Mouse (Mus musculus): ENCODE data around the gene Olfr1192-ps1. TPM values are rescaled to one million over a fixed set of nuclear protein-coding genes. Genes with fewer than 3 reads are reported as not detected.
"Not testable (repeated sequence)": the region's sequence is repeated elsewhere in the genome, so short reads cannot be mapped to it uniquely, and the experiment has no call there.

Gene Olfr1192-ps1
- polyA plus RNA-seq (2015; fragmentation: Nextera tagmentation; extraction: Ambion mirVana): not detected in 2 replicates

DNA sequence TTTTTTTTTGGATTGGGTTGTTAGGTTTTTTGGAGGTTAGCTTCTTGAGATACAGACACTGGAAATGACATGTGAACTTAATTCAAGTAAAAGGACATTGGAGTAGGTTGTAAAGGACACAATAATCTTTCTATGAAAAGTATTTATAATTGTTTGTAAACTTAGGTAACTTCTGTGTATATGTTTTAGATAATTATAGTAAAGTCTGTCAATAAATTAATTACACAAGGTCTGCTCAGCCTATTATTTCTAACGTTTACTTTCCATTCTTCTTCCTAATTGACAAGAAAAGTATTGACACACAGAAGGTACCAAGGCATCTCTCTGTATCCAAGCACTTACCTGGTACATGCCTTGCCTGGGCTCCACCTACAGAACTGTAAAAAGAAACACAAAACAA, at the start of gene Olfr1192-ps1:
Gene Olfr1192-ps1, plus strand, starts transcription at position 301 of the 400 bp plus-strand sequence.
- Histone ChIP-seq H3K27ac (replicated peaks) (no peak within 1 kb of the TSS), H3K27me3 (no peaks in the 10 kb centered on the region), H3K36me3 (no peaks in the 10 kb centered on the region), H3K9me3 (no peaks in the 10 kb centered on the region), H3K9ac (no peak within 1 kb of the TSS), H3K4me1 (replicated peaks) (no peaks in the 10 kb centered on the region), H3K4me3 (no peak within 1 kb of the TSS), H3K4me2 (no peak within 1 kb of the TSS)
- ATAC-seq (ENCODE audit: low read depth): no peak
- 45% methylated on average over 1 of the region's 1 CpGs for WGBS

DNA sequence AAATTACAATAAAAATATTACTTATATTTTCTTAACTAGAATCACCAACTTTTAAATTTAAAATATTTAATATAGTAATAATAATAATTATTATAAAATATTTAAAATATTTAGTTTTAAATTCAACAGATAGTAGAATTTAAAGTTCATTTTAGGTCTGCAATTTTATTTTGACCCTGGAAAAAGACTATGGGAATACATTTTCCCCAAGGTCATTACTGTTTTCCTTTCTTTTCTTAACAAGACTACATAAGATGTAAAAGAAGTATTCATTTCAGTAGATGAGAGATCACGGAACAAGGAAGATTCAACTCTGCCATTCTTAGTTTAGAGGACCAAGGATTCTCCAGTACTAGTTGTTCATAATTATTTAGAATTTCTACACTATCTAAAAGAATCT, 8.1 kb upstream of the Olfr1192-ps1 start, which contains the start of gene Olfr1191-ps1:
Gene Olfr1191-ps1, plus strand, starts transcription at position 301 of the 400 bp plus-strand sequence.
- H3K4me1 ChIP-seq (replicated peaks); H3K4me2 ChIP-seq; ATAC-seq (ENCODE audit: low read depth); H3K27me3 ChIP-seq; H3K4me3 ChIP-seq; H3K9me3 ChIP-seq; H3K27ac ChIP-seq (replicated peaks); H3K9ac ChIP-seq; H3K36me3 ChIP-seq: not testable (repeated sequence)
- WGBS: 88% methylated on average over 1 of the region's 1 CpGs

DNA sequence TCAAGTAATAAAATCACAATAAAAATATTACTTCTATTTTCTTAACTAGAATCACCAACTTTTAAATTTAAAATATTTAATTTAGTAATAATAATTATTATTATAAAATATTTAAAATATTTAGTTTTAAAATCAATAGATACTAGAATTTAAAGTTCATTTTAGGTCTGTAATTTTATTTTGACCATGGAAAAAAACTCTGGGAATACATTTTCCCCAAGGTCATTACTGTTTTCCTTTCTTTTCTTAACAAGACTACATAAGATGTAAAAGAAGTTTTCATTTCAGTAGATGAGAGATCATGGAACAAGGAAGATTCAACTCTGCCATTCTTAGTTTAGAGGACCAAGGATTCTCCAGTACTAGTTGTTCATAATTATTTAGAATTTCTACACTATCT, 27.0 kb downstream of the Olfr1192-ps1 start, which contains the start of gene Olfr1193:
Gene Olfr1193, plus strand, starts transcription at position 301 of the 400 bp plus-strand sequence.
- not testable (repeated sequence) for ATAC-seq (ENCODE audit: low read depth); H3K27me3 ChIP-seq; H3K36me3 ChIP-seq; H3K9me3 ChIP-seq; H3K4me3 ChIP-seq; H3K9ac ChIP-seq; H3K4me1 ChIP-seq (replicated peaks); H3K27ac ChIP-seq (replicated peaks); H3K4me2 ChIP-seq

DNA sequence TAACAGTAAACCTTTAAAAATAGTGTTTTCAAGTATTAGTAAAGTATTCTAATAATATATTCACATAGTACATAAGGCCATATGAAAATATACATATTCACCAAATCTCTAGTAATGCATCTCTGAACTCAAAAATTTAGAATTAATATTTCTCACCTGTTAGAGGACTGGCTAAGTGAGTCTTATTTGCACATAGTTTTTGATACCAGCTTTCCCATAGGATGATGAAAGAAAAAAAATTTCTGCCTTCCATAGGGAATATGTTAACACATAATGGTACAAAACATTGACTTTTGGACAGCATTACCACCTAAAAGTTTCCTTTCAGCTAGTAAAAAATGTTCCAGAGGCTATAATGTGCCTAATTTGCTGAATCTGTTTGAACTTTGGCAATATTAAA, 40.8 kb downstream of the Olfr1192-ps1 start, which contains the start of gene Olfr1195:
Gene Olfr1195, minus strand, starts transcription at position 101 of the 400 bp plus-strand sequence.
- no peaks in the 10 kb centered on the region for H3K9me3 ChIP-seq
- H3K4me3 ChIP-seq: no peak within 1 kb of the TSS
- no peak within 1 kb of the TSS for H3K9ac ChIP-seq
- no peaks in the 10 kb centered on the region for H3K36me3 ChIP-seq
- H3K27ac ChIP-seq (replicated peaks): no peak within 1 kb of the TSS
- no peak for ATAC-seq (ENCODE audit: low read depth)
- no peaks in the 10 kb centered on the region for H3K27me3 ChIP-seq
- no peak within 1 kb of the TSS for H3K4me2 ChIP-seq
- H3K4me1 ChIP-seq (replicated peaks): no peaks in the 10 kb centered on the region

DNA sequence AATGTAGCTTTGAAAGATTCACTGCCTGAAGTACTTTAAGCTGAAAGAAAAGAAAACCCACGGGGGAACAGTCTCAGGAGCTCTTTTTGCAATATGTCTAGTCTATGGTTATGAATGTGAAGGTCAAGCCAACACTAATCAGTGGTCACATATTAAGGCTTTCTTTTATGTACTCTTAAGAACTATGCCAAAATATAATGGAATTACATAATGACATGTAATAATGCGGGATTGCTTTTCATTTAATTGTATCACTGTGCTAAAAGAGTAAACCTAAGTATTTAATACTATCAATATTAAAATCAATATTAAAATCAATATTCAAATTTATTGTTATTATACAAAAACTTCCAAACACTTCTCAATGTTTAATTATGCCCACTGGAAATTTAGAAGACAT, 56.2 kb downstream of the Olfr1192-ps1 start, which contains the start of gene Olfr1196:
Gene Olfr1196, minus strand, starts transcription at position 101 of the 400 bp plus-strand sequence.
- Histone ChIP-seq H3K36me3 (no peaks in the 10 kb centered on the region), H3K27ac (replicated peaks) (no peak within 1 kb of the TSS), H3K9me3 (no peaks in the 10 kb centered on the region), H3K27me3 (no peaks in the 10 kb centered on the region), H3K4me2 (no peak within 1 kb of the TSS), H3K4me1 (replicated peaks) (no peaks in the 10 kb centered on the region), H3K4me3 (no peak within 1 kb of the TSS), H3K9ac (no peak within 1 kb of the TSS)
- 93% methylated on average over 2 of the region's 2 CpGs for WGBS
- ATAC-seq (ENCODE audit: low read depth): no peak

Other genes starting within 250 kb of the Olfr1192-ps1 start
- not detected in 2 replicates for gene Olfr1179, start 242.1 kb upstream of the Olfr1192-ps1 start, polyA plus RNA-seq (2015; fragmentation: Nextera tagmentation; extraction: Ambion mirVana)
- gene Olfr1180, start 229.4 kb upstream of the Olfr1192-ps1 start, polyA plus RNA-seq (2015; fragmentation: Nextera tagmentation; extraction: Ambion mirVana): not detected in 2 replicates
- gene Olfr1181, start 222.3 kb upstream of the Olfr1192-ps1 start, polyA plus RNA-seq (2015; fragmentation: Nextera tagmentation; extraction: Ambion mirVana): not detected in 2 replicates
- not detected in 2 replicates for gene Gm13757, start 199.4 kb upstream of the Olfr1192-ps1 start, polyA plus RNA-seq (2015; fragmentation: Nextera tagmentation; extraction: Ambion mirVana)
- not detected in 2 replicates for gene Olfr1183, start 193.6 kb upstream of the Olfr1192-ps1 start, polyA plus RNA-seq (2015; fragmentation: Nextera tagmentation; extraction: Ambion mirVana)
- not detected in 2 replicates for gene Olfr1184, start 164.9 kb upstream of the Olfr1192-ps1 start, polyA plus RNA-seq (2015; fragmentation: Nextera tagmentation; extraction: Ambion mirVana)
- gene Olfr1185-ps1, start 155.2 kb upstream of the Olfr1192-ps1 start, polyA plus RNA-seq (2015; fragmentation: Nextera tagmentation; extraction: Ambion mirVana): not detected in 2 replicates
- gene Olfr1186, start 130.0 kb upstream of the Olfr1192-ps1 start, polyA plus RNA-seq (2015; fragmentation: Nextera tagmentation; extraction: Ambion mirVana): not detected in 2 replicates
- not detected in 2 replicates for gene Olfr1188, start 91.6 kb upstream of the Olfr1192-ps1 start, polyA plus RNA-seq (2015; fragmentation: Nextera tagmentation; extraction: Ambion mirVana)
- not detected in 2 replicates for gene Olfr1189, start 62.1 kb upstream of the Olfr1192-ps1 start, polyA plus RNA-seq (2015; fragmentation: Nextera tagmentation; extraction: Ambion mirVana)
- not detected in 2 replicates for gene Olfr1191-ps1, start 8.0 kb upstream of the Olfr1192-ps1 start, polyA plus RNA-seq (2015; fragmentation: Nextera tagmentation; extraction: Ambion mirVana)
- gene Olfr1193, start 27.1 kb downstream of the Olfr1192-ps1 start, polyA plus RNA-seq (2015; fragmentation: Nextera tagmentation; extraction: Ambion mirVana): not detected in 2 replicates
- gene Olfr1195, start 40.7 kb downstream of the Olfr1192-ps1 start, polyA plus RNA-seq (2015; fragmentation: Nextera tagmentation; extraction: Ambion mirVana): not detected in 2 replicates
- gene Olfr1196, start 56.1 kb downstream of the Olfr1192-ps1 start, polyA plus RNA-seq (2015; fragmentation: Nextera tagmentation; extraction: Ambion mirVana): not detected in 2 replicates
- gene Olfr1197, start 83.9 kb downstream of the Olfr1192-ps1 start, polyA plus RNA-seq (2015; fragmentation: Nextera tagmentation; extraction: Ambion mirVana): not detected in 2 replicates
- gene Olfr1198, start 102.9 kb downstream of the Olfr1192-ps1 start, polyA plus RNA-seq (2015; fragmentation: Nextera tagmentation; extraction: Ambion mirVana): not detected in 2 replicates
- gene Olfr1199, start 112.0 kb downstream of the Olfr1192-ps1 start, polyA plus RNA-seq (2015; fragmentation: Nextera tagmentation; extraction: Ambion mirVana): not detected in 2 replicates
- gene Olfr1200, start 122.0 kb downstream of the Olfr1192-ps1 start, polyA plus RNA-seq (2015; fragmentation: Nextera tagmentation; extraction: Ambion mirVana): not detected in 2 replicates
- not detected in 2 replicates for gene Olfr1201, start 144.5 kb downstream of the Olfr1192-ps1 start, polyA plus RNA-seq (2015; fragmentation: Nextera tagmentation; extraction: Ambion mirVana)
- not detected in 2 replicates for gene Olfr1202, start 166.0 kb downstream of the Olfr1192-ps1 start, polyA plus RNA-seq (2015; fragmentation: Nextera tagmentation; extraction: Ambion mirVana)
- gene Olfr1205, start 181.2 kb downstream of the Olfr1192-ps1 start, polyA plus RNA-seq (2015; fragmentation: Nextera tagmentation; extraction: Ambion mirVana): not detected in 2 replicates
- not detected in 2 replicates for gene Olfr1204, start 200.8 kb downstream of the Olfr1192-ps1 start, polyA plus RNA-seq (2015; fragmentation: Nextera tagmentation; extraction: Ambion mirVana)
- gene Olfr1206, start 214.7 kb downstream of the Olfr1192-ps1 start, polyA plus RNA-seq (2015; fragmentation: Nextera tagmentation; extraction: Ambion mirVana): not detected in 2 replicates

Data from neural tube, embryonic 13.5 days (tissue).